Mouse (Mus musculus): ENCODE results near the gene Greb1. TPM values are rescaled to one million over a fixed set of nuclear protein-coding genes. Genes with fewer than 3 reads are reported as not detected.

Gene Greb1
- polyA plus RNA-seq, 1 experiment from 2014 or later: 0.38 TPM

DNA sequence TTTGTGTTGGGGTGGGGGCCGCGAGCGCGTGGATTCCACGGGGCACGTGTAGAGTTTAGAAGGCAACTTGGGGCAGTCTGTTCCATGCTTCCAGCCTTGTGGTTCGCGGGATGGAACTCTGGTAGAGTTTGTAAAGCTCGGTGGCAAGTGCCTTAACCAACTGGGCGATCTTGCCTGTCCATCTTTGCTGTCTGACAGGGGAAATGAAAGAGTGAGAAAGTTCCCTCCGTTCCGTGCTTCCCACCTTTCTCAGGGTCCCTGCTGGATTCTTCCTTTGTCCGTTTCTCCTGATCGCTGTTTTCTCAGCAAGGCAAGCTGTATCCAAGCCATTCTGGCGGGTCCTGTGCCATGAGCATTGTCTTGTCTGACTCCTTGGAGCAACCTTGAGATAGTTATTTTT is 10.8 kb upstream of the Greb1 start:
- peak overlapping the region; percentile 92 for H3K9ac ChIP-seq (ENCODE audit: low read length)
- H3K4me3 ChIP-seq (ENCODE audit: low read length): peak overlapping the region; percentile 85
- ATAC-seq (replicated peaks; ENCODE audit: extremely low read depth, insufficient read depth, low FRiP score): 0 out of 2 replicates have a peak, but pooled peaks have one; percentile 7
- H3K9me3 ChIP-seq (replicated peaks; ENCODE audit: control insufficient read depth, low read length): no peaks in the 10 kb centered on the region
- no peaks in the 10 kb centered on the region for H3K36me3 ChIP-seq (ENCODE audit: control insufficient read depth, insufficient read depth)
- peaks cover 9% of the 10 kb centered on the region for H3K4me1 ChIP-seq (ENCODE audit: control insufficient read depth, insufficient read depth, low read length)
- H3K27me3 ChIP-seq (ENCODE audit: control insufficient read depth, insufficient read depth, low read length): peaks cover 18% of the 10 kb centered on the region
- 2% methylated on average over 15 of the region's 15 CpGs for WGBS
- H3K27ac ChIP-seq (ENCODE audit: low read length): peak overlapping the region; percentile 13; the same call in 1 of the 2 replicates
- H3K4me2 ChIP-seq (ENCODE audit: low read depth, low read length): peak overlapping the region; percentile 86

DNA sequence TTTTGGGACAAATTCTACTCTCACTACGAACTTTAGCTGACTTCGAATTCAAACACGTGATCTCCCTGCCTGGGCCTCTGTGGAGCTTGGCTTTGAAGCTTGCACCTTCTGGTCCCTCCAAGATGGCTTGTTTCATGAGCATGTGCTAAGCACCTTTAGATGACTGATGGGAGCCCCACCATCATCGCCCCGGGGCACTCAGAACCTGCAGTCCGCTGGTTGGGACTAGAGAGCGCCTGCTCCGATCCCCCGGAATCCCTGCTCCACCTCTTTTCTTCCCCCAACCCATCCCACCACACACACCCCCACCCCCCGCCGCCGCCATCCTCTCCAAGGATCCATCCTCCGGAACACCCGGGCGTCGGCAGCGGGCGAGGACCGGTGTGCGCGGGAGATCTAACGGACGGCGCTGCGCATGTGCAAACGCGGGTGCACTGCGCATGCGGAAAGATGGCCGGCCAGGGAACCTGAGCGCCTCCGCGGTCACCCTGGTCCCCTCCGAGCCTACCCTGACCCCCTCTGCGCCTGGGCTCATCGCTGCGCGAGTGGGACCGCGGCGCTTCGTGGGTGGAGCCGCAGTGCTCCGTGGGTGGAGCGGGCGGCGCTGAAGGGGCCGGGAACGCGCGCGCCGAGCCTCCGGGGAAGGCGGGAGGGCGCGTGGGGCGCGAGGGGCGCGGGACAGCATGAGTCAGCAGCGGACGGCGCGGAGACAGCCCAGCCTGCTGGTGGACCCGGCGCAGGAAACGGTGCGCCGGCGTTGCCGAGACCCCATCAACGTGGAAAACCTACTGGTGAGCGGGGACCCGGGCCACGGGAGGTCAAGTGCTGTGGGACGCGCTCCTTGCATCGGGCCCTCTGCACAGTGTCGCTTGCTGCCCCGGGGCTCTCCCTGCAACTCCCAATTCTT is 10.1 kb upstream of the Greb1 start, which contains the start of gene E2f6:
Gene E2f6, plus strand, starts transcription at position 439 of the 907 bp plus-strand sequence.
- H3K9ac ChIP-seq (ENCODE audit: low read length): peak within 1 kb of the TSS; percentile 92
- H3K4me1 ChIP-seq (ENCODE audit: control insufficient read depth, insufficient read depth, low read length): peaks cover 9% of the 10 kb centered on the region
- no peaks in the 10 kb centered on the region for H3K36me3 ChIP-seq (ENCODE audit: control insufficient read depth, insufficient read depth)
- H3K27me3 ChIP-seq (ENCODE audit: control insufficient read depth, insufficient read depth, low read length): peaks cover 21% of the 10 kb centered on the region
- peak within 1 kb of the TSS; percentile 85 for H3K4me3 ChIP-seq (ENCODE audit: low read length)
- peak within 1 kb of the TSS; percentile 76 for H3K27ac ChIP-seq (ENCODE audit: low read length)
- peak within 1 kb of the TSS; percentile 86 for H3K4me2 ChIP-seq (ENCODE audit: low read depth, low read length)
- ATAC-seq (replicated peaks; ENCODE audit: extremely low read depth, insufficient read depth, low FRiP score): peak; percentile 80
- 6% methylated on average over 81 of the region's 81 CpGs for WGBS
- H3K9me3 ChIP-seq (replicated peaks; ENCODE audit: control insufficient read depth, low read length): no peaks in the 10 kb centered on the region

DNA sequence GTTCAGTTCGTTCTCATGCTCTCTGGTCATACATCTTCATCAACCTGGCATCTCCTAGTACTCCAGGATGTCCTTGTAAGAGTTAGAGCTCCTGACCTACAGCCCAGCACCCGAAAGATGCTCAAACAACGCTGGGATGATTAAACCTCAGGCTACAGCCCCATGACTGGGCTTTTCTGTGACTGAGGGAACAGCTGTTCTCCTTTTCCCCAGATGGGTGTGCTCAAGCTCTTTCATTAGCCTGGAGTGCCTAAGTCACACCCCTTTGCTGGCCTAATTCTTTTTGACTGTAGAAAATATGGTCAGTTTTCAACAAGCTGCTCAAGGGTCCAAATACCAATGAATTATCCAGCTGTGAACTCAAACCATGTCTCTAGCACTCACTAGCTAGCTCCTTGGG is 7.4 kb upstream of the Greb1 start:
- Histone ChIP-seq H3K27me3 (ENCODE audit: control insufficient read depth, insufficient read depth, low read length) (peaks cover 21% of the 10 kb centered on the region), H3K9me3 (replicated peaks; ENCODE audit: control insufficient read depth, low read length) (no peaks in the 10 kb centered on the region), H3K36me3 (ENCODE audit: control insufficient read depth, insufficient read depth) (no peaks in the 10 kb centered on the region), H3K9ac (ENCODE audit: low read length) (no peak overlapping the region), H3K4me1 (ENCODE audit: control insufficient read depth, insufficient read depth, low read length) (peaks cover 9% of the 10 kb centered on the region), H3K4me3 (ENCODE audit: low read length) (no peak overlapping the region), H3K4me2 (ENCODE audit: low read depth, low read length) (no peak overlapping the region), H3K27ac (ENCODE audit: low read length) (no peak overlapping the region)
- 31% methylated on average over 3 of the region's 3 CpGs for WGBS
- ATAC-seq (replicated peaks; ENCODE audit: extremely low read depth, insufficient read depth, low FRiP score): 0 out of 2 replicates have a peak, but pooled peaks have one; percentile 30

DNA sequence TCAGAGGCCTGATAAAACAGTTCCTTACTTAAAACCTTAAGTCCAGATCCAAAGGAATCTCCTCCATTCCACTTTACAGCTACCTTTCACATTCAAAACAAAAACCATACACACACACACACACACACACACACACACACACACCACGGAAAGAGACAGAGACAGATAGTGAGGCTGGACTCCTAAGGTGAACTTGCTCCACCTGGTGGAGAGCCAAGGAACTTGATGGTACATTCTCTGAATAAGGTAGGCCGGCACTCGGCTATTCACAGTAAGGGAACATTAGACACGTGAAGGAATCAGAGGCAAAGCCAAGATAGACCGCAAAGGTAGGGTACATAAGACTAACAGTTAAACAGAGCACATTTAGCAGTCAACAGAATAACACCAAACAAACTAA is 4.8 kb upstream of the Greb1 start:
- H3K27me3 ChIP-seq (ENCODE audit: control insufficient read depth, insufficient read depth, low read length): peaks cover 30% of the 10 kb centered on the region
- 5% methylated on average over 5 of the region's 5 CpGs for WGBS
- H3K4me2 ChIP-seq (ENCODE audit: low read depth, low read length): no peak overlapping the region
- H3K4me3 ChIP-seq (ENCODE audit: low read length): no peak overlapping the region
- no peak for ATAC-seq (replicated peaks; ENCODE audit: extremely low read depth, insufficient read depth, low FRiP score)
- no peaks in the 10 kb centered on the region for H3K9me3 ChIP-seq (replicated peaks; ENCODE audit: control insufficient read depth, low read length)
- H3K36me3 ChIP-seq (ENCODE audit: control insufficient read depth, insufficient read depth): no peaks in the 10 kb centered on the region
- H3K27ac ChIP-seq (ENCODE audit: low read length): no peak overlapping the region
- H3K9ac ChIP-seq (ENCODE audit: low read length): no peak overlapping the region
- H3K4me1 ChIP-seq (ENCODE audit: control insufficient read depth, insufficient read depth, low read length): peaks cover 2% of the 10 kb centered on the region; the same call in 1 of the 2 replicates

DNA sequence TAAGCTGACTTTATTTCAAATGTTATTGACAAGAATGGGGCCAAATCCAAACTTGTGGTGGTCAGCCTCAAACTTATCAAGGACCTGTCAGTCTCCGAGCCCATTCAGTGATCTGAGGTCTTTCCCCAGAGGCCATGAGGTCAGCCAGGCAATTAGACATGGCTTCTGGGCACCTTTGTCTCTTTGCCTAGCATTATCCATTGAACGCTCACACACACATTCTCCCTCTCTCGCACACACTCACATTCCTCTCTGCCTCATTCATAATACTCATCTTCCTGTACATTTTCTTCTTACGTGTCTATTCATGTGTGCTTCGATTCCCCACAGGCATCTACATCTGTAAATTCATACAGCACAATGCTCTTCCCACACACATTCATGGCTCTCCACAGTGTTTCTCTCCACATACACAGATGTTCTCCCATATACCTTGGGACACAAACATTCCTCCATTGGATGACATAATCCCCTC is 3.3 kb upstream of the Greb1 start:
- no peak overlapping the region for H3K9ac ChIP-seq (ENCODE audit: low read length)
- H3K9me3 ChIP-seq (replicated peaks; ENCODE audit: control insufficient read depth, low read length): no peaks in the 10 kb centered on the region
- H3K4me3 ChIP-seq (ENCODE audit: low read length): no peak overlapping the region
- 68% methylated on average over 5 of the region's 5 CpGs for WGBS
- peaks cover 2% of the 10 kb centered on the region for H3K4me1 ChIP-seq (ENCODE audit: control insufficient read depth, insufficient read depth, low read length)
- H3K27ac ChIP-seq (ENCODE audit: low read length): no peak overlapping the region
- no peaks in the 10 kb centered on the region for H3K36me3 ChIP-seq (ENCODE audit: control insufficient read depth, insufficient read depth)
- peaks cover 28% of the 10 kb centered on the region for H3K27me3 ChIP-seq (ENCODE audit: control insufficient read depth, insufficient read depth, low read length)
- ATAC-seq (replicated peaks; ENCODE audit: extremely low read depth, insufficient read depth, low FRiP score): no peak
- no peak overlapping the region for H3K4me2 ChIP-seq (ENCODE audit: low read depth, low read length)

DNA sequence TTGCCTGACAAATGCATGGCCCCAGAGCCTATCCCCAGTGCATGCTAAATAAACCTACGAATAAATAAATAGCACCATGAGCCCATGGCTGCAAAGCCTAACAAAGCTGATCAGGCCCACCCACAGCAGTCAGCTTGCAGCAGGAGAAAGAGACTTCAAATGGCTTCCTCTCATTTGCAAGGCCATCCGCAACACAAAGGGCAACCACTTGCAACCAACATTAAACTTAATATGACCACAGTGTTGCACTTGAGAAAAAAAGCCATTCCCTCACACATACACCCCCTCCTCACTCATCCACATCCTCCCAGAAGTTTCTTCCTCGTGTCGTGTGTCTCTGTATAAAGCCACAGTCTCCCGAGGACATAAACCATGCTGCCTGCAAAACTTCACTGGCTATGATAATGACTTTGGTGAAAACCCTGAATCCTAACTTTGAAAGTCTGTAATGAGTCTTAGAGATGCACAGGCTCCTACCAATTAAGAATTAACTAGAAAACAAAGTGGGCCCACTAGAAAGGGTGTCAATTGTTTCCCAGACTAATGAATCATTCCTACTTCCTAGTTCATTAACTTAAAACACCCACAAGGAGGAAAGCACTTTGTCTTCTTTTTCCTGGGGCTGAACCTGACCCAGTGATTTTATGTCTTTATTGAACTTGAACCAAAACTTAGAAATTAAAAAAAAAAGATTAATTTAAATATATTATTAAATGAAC is 2.7 kb upstream of the Greb1 start:
- no peak overlapping the region for H3K4me3 ChIP-seq (ENCODE audit: low read length)
- ATAC-seq (replicated peaks; ENCODE audit: extremely low read depth, insufficient read depth, low FRiP score): no peak
- no peaks in the 10 kb centered on the region for H3K9me3 ChIP-seq (replicated peaks; ENCODE audit: control insufficient read depth, low read length)
- no peaks in the 10 kb centered on the region for H3K36me3 ChIP-seq (ENCODE audit: control insufficient read depth, insufficient read depth)
- no peak overlapping the region for H3K27ac ChIP-seq (ENCODE audit: low read length)
- peaks cover 24% of the 10 kb centered on the region for H3K27me3 ChIP-seq (ENCODE audit: control insufficient read depth, insufficient read depth, low read length)
- no peak overlapping the region for H3K4me2 ChIP-seq (ENCODE audit: low read depth, low read length)
- 51% methylated on average over 5 of the region's 5 CpGs for WGBS
- H3K9ac ChIP-seq (ENCODE audit: low read length): no peak overlapping the region
- H3K4me1 ChIP-seq (ENCODE audit: control insufficient read depth, insufficient read depth, low read length): peaks cover 2% of the 10 kb centered on the region

DNA sequence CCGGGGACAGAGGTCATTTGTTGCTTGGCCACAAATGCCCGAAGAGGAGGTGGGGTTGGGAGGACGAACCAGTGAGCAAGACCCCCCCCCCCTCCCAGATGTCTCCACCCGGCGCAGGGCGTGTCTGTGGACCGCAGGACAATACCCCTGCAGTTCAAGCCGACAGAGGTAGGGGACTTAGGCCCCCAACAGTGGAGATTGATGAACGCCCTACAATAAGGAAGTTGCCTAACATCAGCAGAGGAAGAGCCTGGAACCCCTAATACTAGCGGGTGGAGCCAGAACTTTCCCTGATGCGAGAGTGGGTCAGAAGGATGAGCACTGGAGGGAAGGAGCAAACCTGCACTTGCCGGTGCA is 251 bp upstream of the Greb1 start:
- H3K9me3 ChIP-seq (replicated peaks; ENCODE audit: control insufficient read depth, low read length): no peaks in the 10 kb centered on the region
- no peak for ATAC-seq (replicated peaks; ENCODE audit: extremely low read depth, insufficient read depth, low FRiP score)
- H3K4me3 ChIP-seq (ENCODE audit: low read length): peak overlapping the region; percentile 62
- H3K27me3 ChIP-seq (ENCODE audit: control insufficient read depth, insufficient read depth, low read length): peaks cover 12% of the 10 kb centered on the region; the same call in 1 of the 2 replicates
- H3K27ac ChIP-seq (ENCODE audit: low read length): no peak overlapping the region
- WGBS: 2% methylated on average over 12 of the region's 12 CpGs
- H3K36me3 ChIP-seq (ENCODE audit: control insufficient read depth, insufficient read depth): no peaks in the 10 kb centered on the region
- H3K4me2 ChIP-seq (ENCODE audit: low read depth, low read length): peak overlapping the region; percentile 97
- peak overlapping the region; percentile 46 for H3K9ac ChIP-seq (ENCODE audit: low read length)
- H3K4me1 ChIP-seq (ENCODE audit: control insufficient read depth, insufficient read depth, low read length): peaks cover 2% of the 10 kb centered on the region

DNA sequence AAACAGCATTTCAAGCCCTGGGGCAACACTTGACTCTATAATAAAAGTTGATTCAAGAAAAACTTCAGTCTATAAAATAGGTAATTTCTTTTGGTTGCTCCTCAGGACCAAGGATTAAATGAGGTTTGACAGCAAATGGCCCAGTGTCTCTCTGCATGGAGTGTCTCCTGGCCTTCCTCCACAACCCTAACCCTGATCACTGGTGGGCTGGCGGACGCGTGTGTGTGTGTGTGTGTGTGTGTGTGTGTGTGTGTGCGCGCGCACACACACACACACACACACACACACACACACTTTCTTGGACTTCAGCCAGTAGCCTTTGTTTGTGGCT is 793 bp downstream of the Greb1 start:
- Histone ChIP-seq H3K27me3 (ENCODE audit: control insufficient read depth, insufficient read depth, low read length) (peaks cover 12% of the 10 kb centered on the region; the same call in 1 of the 2 replicates), H3K36me3 (ENCODE audit: control insufficient read depth, insufficient read depth) (no peaks in the 10 kb centered on the region), H3K27ac (ENCODE audit: low read length) (no peak overlapping the region), H3K4me3 (ENCODE audit: low read length) (peak overlapping the region; percentile 62), H3K9me3 (replicated peaks; ENCODE audit: control insufficient read depth, low read length) (no peaks in the 10 kb centered on the region), H3K9ac (ENCODE audit: low read length) (no peak overlapping the region; the same call in 1 of the 2 replicates), H3K4me1 (ENCODE audit: control insufficient read depth, insufficient read depth, low read length) (peaks cover 2% of the 10 kb centered on the region), H3K4me2 (ENCODE audit: low read depth, low read length) (peak overlapping the region; percentile 97)
- 24% methylated on average over 6 of the region's 6 CpGs for WGBS
- ATAC-seq (replicated peaks; ENCODE audit: extremely low read depth, insufficient read depth, low FRiP score): no peak

DNA sequence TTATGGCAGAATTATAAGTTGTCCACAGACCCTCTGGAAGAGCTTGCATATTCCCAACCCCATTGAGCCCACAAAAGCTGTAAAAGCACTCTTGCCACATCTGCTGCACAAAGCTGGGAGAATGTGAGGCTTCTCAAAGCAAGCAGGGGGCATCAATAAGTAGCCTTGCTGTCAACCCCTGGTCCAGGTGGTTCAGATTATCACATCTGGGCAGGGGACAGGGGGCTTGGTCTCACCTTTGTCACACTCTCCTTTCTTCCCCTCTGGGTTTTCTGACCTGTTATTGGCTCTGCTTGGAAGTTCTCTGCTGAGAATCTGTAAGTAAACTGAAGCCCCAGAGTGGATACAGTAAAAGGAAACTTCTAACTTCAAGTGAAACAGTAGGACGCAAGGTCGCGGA is 1.8 kb downstream of the Greb1 start:
- H3K27ac ChIP-seq (ENCODE audit: low read length): no peak overlapping the region
- H3K9ac ChIP-seq (ENCODE audit: low read length): no peak overlapping the region
- H3K9me3 ChIP-seq (replicated peaks; ENCODE audit: control insufficient read depth, low read length): no peaks in the 10 kb centered on the region
- peaks cover 12% of the 10 kb centered on the region; the same call in 1 of the 2 replicates for H3K27me3 ChIP-seq (ENCODE audit: control insufficient read depth, insufficient read depth, low read length)
- H3K36me3 ChIP-seq (ENCODE audit: control insufficient read depth, insufficient read depth): no peaks in the 10 kb centered on the region
- no peak overlapping the region for H3K4me3 ChIP-seq (ENCODE audit: low read length)
- 64% methylated on average over 3 of the region's 3 CpGs for WGBS
- no peak for ATAC-seq (replicated peaks; ENCODE audit: extremely low read depth, insufficient read depth, low FRiP score)
- no peak overlapping the region for H3K4me2 ChIP-seq (ENCODE audit: low read depth, low read length)
- H3K4me1 ChIP-seq (ENCODE audit: control insufficient read depth, insufficient read depth, low read length): peaks cover 2% of the 10 kb centered on the region

Measured in heart, embryonic 16.5 days (tissue).